Comparison of ENCODE assay signal across 8 mouse cellular contexts in the genomic region with DNA sequence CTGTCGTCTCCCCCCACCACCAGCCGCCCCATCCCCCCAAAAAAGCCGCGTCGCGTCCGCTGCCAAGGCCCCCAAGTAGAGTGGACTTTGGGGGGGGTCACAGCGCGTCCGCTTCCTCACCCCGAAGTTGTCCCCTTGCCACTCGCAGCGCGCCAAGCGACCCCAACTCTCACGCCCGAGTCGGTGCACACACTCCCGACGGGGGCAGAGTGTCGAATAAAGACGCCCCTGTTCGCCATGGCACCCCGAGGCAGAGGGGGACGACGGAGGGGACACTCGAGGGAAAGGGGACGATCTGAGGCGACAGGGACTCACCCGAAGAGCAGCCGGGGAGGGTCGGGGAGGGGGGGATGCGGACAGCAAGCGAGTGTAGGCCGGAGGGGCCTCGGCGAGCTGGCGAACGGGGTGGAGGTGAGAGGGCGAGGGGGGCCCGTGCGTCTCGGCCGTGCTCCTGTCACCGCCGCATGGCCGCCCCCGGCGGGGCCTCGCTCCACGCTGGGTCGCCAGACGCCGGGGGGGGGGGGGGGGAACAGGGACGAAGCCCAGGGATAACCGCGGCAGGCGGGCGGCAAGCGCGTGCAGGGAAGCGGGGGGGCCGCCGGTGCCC. TPM values are rescaled to one million over a fixed set of nuclear protein-coding genes. Genes with fewer than 3 reads are reported as not detected.
A peak's percentile ranks its signal among the peaks of the same experiment; 100 is the strongest.
DNase-seq lines count a peak whose midpoint lies in the region; ATAC-seq and TF ChIP-seq lines count a peak whose summit lies in the region.

No protein-coding gene starts in this region.

- peak overlapping the region; percentile 85 for H3K4me3 ChIP-seq in layer of hippocampus, adult 2 months
- peak overlapping the region; percentile 93 for H3K4me3 ChIP-seq in bone marrow macrophage, adult 2 months (ENCODE audit: insufficient read depth, low read length)
- peak overlapping the region; percentile 89 for H3K4me3 ChIP-seq in forebrain, embryonic 14.5 days (ENCODE audit: low read depth, low read length)
- peak overlapping the region; percentile 86 for H3K4me3 ChIP-seq in intestine, postnatal 0 days (ENCODE audit: low read depth, low read length)
- H3K4me3 ChIP-seq in stomach, embryonic 16.5 days (replicated peaks; ENCODE audit: low read length): peak overlapping the region; percentile 81

- TF ChIP-seq CTCF in layer of hippocampus, adult 2 months (conservative IDR thresholded peaks at IDR 0.05): no peak
- TF ChIP-seq CTCF in bone marrow macrophage, adult 2 months (IDR thresholded peaks at IDR 0.05; ENCODE audit: low read depth, low read length): no peak
- TF ChIP-seq CTCF in intestine, postnatal 0 days (IDR thresholded peaks at IDR 0.05; ENCODE audit: low read depth): no peak

- H3K27ac ChIP-seq in layer of hippocampus, adult 2 months: peak overlapping the region; percentile 100
- H3K27ac ChIP-seq in bone marrow macrophage, adult 2 months (ENCODE audit: insufficient read depth, low read depth, low read length): peak overlapping the region; percentile 87
- H3K27ac ChIP-seq in forebrain, embryonic 14.5 days (ENCODE audit: low read depth, low read length): peak overlapping the region; percentile 99
- peak overlapping the region; percentile 99 for H3K27ac ChIP-seq in intestine, postnatal 0 days (ENCODE audit: low read depth, low read length)
- peak overlapping the region; percentile 95 for H3K27ac ChIP-seq in stomach, embryonic 16.5 days (ENCODE audit: low read length)

- H3K9ac ChIP-seq in forebrain, embryonic 14.5 days (ENCODE audit: low read length): peak overlapping the region; percentile 100
- peak overlapping the region; percentile 98 for H3K9ac ChIP-seq in intestine, postnatal 0 days (ENCODE audit: low read depth, low read length)
- H3K9ac ChIP-seq in stomach, embryonic 16.5 days (ENCODE audit: low read length): peak overlapping the region; percentile 87

- H3K4me1 ChIP-seq in bone marrow macrophage, adult 2 months (ENCODE audit: control insufficient read depth, insufficient read depth, low read length): peaks cover 13% of the 10 kb centered on the region
- peaks cover 17% of the 10 kb centered on the region for H3K4me1 ChIP-seq in forebrain, embryonic 14.5 days (ENCODE audit: control insufficient read depth, insufficient read depth, low read length)
- no peaks in the 10 kb centered on the region; the same call in 1 of the 2 replicates for H3K4me1 ChIP-seq in intestine, postnatal 0 days (replicated peaks; ENCODE audit: control insufficient read depth, insufficient read depth, low read length)
- H3K4me1 ChIP-seq in stomach, embryonic 16.5 days (ENCODE audit: control insufficient read depth, insufficient read depth, low read length): peaks cover 26% of the 10 kb centered on the region

- peak overlapping the region; percentile 74 for H3K4me2 ChIP-seq in forebrain, embryonic 14.5 days (ENCODE audit: low read length)
- H3K4me2 ChIP-seq in intestine, postnatal 0 days (replicated peaks; ENCODE audit: low read depth): peak overlapping the region; percentile 77
- peak overlapping the region; percentile 69 for H3K4me2 ChIP-seq in stomach, embryonic 16.5 days (ENCODE audit: low read depth, low read length)

- peak in 1 of 2 experiments; percentile 29 for DNase-seq in layer of hippocampus, adult 2 months (ENCODE audit: low spot score in 2 of 2)
- DNase-seq in layer of hippocampus, postnatal 10 days (ENCODE audit: low spot score in 2 of 2): no peak
- DNase-seq in forebrain, embryonic 14.5 days (ENCODE audit: low spot score): no peak
- DNase-seq in mesoderm, embryonic 11.5 days (ENCODE audit: low read depth, low spot score): peak; percentile 61
- no peak for DNase-seq in ovary, adult 18-20 months (ENCODE audit: low spot score)

- H3K27me3 ChIP-seq in forebrain, embryonic 14.5 days (replicated peaks; ENCODE audit: control insufficient read depth, insufficient read depth, low read length): no peaks in the 10 kb centered on the region
- H3K27me3 ChIP-seq in intestine, postnatal 0 days (replicated peaks; ENCODE audit: control insufficient read depth, insufficient read depth, low read length): no peaks in the 10 kb centered on the region
- H3K27me3 ChIP-seq in stomach, embryonic 16.5 days (ENCODE audit: control insufficient read depth, insufficient read depth, low read length): no peaks in the 10 kb centered on the region

- no peaks in the 10 kb centered on the region for H3K9me3 ChIP-seq in forebrain, embryonic 14.5 days (replicated peaks; ENCODE audit: control insufficient read depth, low read length)
- H3K9me3 ChIP-seq in intestine, postnatal 0 days (ENCODE audit: control insufficient read depth): no peaks in the 10 kb centered on the region
- no peaks in the 10 kb centered on the region for H3K9me3 ChIP-seq in stomach, embryonic 16.5 days (replicated peaks; ENCODE audit: control insufficient read depth, low read length)

- ATAC-seq in forebrain, embryonic 14.5 days: peak; percentile 40
- ATAC-seq in intestine, postnatal 0 days: peak; percentile 42
- ATAC-seq in stomach, embryonic 16.5 days (ENCODE audit: insufficient read depth, low FRiP score): peak; percentile 12; the same call in 1 of the 2 replicates

- peaks cover 25% of the 10 kb centered on the region for H3K36me3 ChIP-seq in forebrain, embryonic 14.5 days (ENCODE audit: control insufficient read depth, insufficient read depth, low read length)
- peaks cover 7% of the 10 kb centered on the region; the same call in 1 of the 2 replicates for H3K36me3 ChIP-seq in intestine, postnatal 0 days (ENCODE audit: control insufficient read depth, insufficient read depth)
- peaks cover 10% of the 10 kb centered on the region; the same call in 1 of the 2 replicates for H3K36me3 ChIP-seq in stomach, embryonic 16.5 days (ENCODE audit: control insufficient read depth, insufficient read depth, low read length)

- no peak for TF ChIP-seq POLR2A in bone marrow macrophage, adult 2 months (IDR thresholded peaks at IDR 0.05; ENCODE audit: borderline replicate concordance, low read depth, low read length)

- under 1% methylated on average over 49 of the region's 64 CpGs for WGBS in forebrain, embryonic 14.5 days
- WGBS in intestine, postnatal 0 days: 1% methylated on average over 54 of the region's 64 CpGs
- WGBS in stomach, embryonic 16.5 days: under 1% methylated on average over 44 of the region's 64 CpGs

RNA-seq across cellular contexts. Expression of gene Gtf2i, which starts 0.4 kb away (rescaled TPM):
- 100 to 1,000 TPM; 222 to 227 TPM for total RNA-seq in layer of hippocampus, adult 2 months (2021)
- total RNA-seq in layer of hippocampus, postnatal 10 days (2021): 100 to 1,000 TPM; 188 to 206 TPM
- polyA plus RNA-seq in bone marrow macrophage, adult 2 months (2012; ENCODE audit: insufficient read depth, insufficient read length, missing spikeins): 64.3 and 67.3 TPM in 2 replicates
- 111 and 122 TPM in 2 replicates for polyA plus RNA-seq in forebrain, embryonic 14.5 days (2014; fragmentation: Nextera tagmentation; extraction: Ambion mirVana)
- 53.4 and 62.6 TPM in 2 replicates for polyA plus RNA-seq in intestine, postnatal 0 days (2015; fragmentation: Nextera tagmentation; extraction: Ambion mirVana)
- 138 and 141 TPM in 2 replicates for polyA plus RNA-seq in stomach, embryonic 16.5 days (2015; fragmentation: Nextera tagmentation; extraction: Ambion mirVana)
